Mouse (Mus musculus) heart, adult 9 months (tissue): Measurements from ENCODE around the gene Adk.

Experiments
- DNase-seq, 2 experiments: peaks; one replicate each; pipeline ENCODE4 v3.0.0; 2022; ENCODE audit warnings: low spot score in 2 of 2

The Adk gene

DNA sequence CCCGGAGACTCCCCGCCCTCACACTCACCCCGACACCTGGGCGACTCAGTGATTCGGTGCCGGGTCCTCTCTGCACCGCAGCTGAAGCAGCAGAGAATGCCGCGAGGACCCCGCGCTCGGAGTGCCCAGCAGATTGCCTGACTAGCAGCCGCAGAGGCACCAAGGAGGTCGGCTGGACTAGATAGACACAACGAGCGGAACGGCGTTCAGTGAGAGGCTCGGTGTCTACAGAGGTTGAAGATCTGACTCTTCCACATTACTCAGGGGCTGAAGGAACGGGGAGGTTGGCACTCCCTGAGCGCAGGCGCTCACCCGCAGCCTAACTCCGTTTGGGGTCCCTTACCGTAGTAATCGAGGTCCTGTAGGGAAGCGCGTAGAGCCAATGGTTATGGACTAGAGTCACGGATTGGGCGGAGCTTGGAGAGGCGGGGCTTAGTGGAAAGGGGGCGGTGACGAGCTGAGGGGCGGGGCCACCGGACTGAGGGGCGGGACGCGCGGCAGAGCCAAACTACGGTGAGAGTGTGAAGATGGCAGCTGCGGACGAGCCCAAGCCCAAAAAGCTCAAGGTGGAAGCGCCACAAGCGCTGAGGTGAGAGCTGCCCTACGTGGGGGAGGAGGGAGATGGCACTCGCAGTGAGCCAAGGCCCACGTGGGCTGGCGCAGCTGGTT, at the start of gene Adk, which contains the start of gene Ap3m1:
Adk (plus strand) TSS at position 463 of the 669 bp plus-strand sequence.
Ap3m1 (minus strand) TSS at position 397 of the 669 bp plus-strand sequence.
- peak; percentile 95 for DNase-seq

DNA sequence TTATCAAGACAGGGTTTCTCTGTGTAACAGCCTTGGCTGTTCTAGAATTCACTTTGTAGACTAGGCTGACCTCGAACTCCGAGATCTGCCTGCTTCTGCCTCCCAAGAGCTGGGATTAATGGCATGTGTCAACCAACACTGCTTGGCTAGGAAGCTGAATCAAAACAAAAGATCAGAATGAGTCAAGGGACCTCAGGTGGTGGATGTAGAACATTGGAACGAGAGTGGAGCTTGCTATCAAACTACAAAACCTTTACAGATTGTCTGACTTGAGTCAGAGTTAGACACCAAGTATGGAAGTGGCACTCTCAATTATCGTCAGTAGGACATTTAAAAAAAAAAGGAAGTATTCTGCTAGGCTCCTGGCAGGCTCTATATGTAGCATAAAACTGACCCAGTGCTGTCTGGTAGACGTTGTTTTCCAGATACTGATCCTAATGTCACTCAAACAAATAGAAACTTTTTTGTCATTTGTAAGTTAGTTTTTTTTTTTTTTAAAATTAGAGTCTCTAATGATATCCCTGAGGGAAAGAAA, 38.5 kb upstream of the Adk start:
- no peak for DNase-seq

DNA sequence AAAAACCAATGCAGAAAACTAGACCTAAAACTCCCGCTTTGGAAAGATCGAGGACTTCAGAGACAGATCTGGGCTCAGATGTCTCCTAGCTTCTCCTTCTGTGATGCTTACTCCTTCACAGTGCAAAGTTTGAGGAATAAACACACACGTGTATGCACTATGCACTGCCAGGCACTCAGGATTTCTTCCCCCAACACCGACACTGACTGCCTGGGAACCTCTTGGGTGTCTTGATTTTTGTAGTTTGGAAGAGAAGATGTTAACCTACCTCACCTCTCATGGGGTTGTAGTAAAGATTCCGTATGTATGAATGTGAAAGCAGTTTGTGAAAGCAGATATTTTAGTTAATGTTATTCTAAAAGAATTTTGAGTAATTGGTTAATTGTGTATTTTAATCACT, 34.5 kb upstream of the Adk start:
- no peak for DNase-seq

DNA sequence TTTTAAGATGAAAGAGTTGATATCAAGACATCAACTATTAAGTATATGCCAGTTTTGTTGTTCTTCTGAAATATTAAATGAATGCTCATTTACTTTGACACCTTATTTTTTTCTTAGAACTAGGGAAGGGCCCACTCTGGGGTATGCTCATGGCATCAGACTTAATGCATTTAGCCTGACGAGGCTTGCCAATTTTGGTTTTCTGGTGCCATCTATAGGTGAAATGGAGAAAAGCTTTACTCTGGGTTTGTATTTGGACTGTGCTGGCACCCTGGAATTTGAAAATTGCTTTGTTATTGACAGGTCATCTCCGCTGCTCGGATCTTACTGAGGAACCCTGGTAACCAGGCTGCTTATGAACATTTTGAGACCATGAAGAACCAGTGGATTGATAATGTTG, 33.4 kb upstream of the Adk start:
- no peak for DNase-seq

DNA sequence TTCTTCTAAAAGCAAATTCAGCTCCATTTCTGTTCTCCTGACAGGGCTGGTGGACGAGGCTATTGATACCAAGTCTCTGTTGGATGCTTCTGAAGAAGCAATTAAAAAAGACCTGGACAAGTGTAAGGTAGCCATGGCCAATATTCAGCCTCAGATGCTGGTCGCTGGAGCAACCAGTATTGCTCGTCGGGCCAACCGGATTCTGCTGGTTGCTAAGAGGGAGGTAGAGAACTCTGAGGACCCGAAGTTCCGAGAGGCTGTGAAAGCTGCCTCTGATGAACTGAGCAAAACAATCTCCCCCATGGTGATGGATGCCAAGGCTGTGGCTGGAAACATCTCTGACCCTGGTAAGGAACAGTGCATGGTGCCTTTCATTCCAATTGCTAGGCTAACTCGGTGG, 31.9 kb upstream of the Adk start:
- no peak for DNase-seq

DNA sequence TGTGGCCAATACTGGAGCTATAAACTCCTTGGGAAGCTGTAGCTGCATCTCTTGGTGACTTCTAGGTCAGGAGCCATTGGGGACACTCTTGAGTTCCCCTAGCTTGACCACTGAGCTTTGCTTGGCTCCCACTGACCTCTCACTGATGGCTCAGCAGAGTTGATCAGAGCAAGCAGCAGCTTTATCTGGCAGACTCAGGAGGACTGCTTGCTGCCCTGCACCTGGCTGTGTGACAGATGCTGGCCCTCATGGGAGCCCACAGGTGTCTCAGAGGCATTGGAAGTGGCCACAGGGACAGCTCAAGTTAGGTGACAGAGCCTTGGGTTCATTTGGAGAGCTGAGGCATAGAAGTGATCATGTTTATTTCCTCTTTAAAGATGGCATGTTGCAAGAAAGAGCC, 24.8 kb upstream of the Adk start:
- DNase-seq: no peak

DNA sequence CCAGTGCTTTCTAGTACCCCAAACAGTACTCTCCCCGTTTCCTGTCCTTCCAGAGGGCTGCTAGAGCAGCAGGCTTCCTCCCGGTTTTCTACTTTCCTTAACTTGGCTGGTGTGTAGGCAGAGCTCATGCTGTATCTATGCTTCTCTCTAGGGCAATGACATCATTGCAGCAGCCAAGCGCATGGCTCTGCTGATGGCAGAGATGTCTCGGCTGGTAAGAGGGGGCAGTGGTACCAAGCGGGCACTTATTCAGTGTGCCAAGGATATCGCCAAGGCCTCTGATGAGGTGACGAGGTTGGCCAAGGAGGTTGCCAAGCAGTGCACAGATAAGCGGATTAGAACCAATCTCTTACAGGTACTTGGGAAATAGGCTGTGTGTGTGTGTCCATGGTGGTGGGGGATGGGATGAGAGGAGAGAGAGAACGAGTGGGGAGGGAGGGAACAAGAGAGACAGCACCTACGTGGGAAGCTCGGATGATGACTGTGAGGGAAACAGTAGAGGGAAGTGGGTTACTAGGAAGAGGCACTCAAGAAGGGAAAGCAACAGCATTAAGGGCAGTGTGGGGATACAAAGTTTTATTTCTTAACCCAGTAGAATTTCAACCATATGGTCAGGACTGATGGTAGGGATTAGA, 23.2 kb upstream of the Adk start:
- DNase-seq: no peak

DNA sequence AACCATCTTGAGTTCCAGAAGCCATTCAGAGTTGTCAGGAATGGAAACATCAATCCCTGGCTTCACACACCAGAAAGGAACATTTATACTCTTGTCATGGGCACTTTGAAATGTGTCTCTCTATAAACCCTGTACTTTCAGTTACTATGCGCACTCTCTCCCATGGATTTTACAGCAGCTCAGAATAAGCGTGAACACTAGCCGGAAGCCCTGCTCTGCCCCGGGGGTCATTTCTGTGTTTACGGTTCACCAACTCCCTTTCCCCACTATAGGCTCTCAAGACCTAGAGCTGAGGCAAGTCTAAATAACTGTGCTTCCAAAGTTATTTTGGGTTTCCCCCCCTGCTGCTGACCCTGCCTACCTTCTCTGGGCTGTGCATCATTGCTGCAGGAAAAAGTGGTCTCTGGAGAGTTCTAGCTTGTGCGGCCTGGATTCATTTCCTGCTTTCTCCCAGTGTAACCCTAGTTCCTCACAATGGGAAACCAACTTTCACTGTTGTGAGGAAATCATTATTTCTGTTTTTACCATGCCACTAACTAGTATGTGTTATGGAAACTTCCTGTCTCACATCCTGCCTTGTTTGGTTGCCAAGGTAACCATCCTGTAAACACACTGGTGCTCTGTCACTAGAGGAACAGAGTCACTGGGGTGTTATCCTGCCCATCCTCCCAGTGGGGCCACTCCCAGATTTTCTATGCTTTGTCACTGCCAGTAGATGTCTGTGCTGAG, 20.4 kb upstream of the Adk start:
- peak; percentile 87 to 95 for DNase-seq

DNA sequence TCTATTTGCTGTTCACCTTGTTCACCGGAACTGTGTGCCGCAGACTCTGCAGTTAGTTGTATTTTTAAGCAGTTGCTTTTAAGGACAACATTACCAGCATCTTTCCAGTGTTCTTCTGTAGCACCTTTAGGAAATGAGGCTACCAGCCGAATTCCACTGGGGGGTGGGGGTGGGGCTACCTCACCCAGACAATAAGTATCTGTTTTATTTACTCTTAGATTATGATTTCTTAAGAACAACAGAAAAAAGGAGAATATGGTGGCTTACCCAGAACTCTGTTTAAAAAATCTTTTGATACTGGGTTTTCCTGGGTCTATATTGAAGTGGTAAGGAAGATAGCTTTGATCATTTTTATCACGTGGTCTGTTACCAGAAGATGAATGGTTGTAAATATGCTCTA, 18.1 kb upstream of the Adk start:
- DNase-seq: no peak

DNA sequence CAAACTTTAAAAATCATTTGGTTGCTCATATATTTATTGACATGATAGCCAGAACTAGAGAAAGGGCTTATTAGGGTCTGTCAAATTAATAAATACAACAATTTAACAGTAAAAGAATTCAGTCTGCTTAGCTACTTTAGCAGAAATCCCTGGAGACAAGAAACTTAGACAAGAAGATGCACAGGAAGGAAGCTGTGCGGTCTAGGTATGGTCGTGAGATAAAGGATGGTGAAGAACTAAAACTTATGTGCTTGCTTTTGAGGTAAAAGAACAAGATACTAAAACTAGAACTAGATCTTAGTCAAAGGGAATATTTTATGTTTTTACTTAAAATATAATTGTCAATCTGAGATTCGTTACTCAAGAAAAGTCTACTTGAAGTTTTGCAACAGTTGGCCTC, 17.6 kb upstream of the Adk start:
- DNase-seq: no peak

DNA sequence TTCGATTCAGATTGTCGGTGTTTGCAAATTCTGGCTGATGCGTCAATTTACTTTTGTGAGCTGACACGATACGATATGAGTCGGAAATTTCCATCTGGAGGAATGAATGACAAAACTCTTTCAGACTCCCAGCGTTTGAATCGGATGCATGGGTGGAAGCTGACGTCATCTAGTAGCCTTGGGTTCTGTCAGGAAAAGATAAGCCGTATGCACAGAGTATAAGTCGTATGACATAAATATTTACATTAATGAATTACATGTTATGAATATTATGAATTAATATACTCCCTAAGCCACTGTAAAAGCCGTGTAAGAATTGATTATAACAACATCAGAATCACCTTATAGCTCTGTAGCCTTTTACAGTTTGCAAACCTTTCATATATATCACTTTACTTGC, 13.3 kb upstream of the Adk start:
- DNase-seq: no peak

DNA sequence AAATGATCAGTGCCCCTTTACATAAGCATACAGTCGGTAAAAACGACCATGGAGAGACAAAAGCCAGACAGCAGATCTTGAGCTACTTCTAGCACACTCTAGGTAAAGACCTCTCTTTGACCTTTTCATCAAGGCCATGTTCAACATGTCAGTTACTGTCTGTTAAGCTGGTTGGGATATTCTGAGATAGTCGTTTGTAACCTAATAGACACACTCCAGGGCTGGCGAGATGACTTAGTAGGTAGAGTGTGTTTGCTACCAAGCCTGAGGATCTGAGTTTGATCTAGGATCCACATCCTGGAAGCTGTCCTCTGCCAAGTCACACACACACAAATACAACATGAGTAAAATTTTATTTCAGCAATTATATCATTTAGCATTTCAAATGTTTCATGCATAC, 12.8 kb upstream of the Adk start:
- DNase-seq: no peak

DNA sequence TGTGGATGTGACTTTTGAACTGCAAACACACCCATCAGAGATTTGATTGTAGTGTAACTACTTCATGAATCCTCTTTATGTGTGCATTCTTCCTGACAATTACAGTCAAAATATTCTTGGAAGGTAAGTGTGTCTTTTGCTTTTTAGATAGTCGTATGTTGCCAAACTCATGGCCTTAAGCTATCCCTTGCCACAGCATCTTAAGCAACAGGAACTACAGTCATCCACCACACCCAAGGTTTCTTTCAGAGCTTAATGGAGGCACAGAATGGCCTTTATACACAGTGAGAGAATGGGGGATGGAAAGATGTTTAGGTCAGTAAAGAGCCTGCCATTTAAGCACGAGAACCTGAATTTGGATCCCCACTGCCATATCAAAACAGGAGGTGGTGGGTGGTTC, 4.5 kb upstream of the Adk start:
- DNase-seq: no peak

DNA sequence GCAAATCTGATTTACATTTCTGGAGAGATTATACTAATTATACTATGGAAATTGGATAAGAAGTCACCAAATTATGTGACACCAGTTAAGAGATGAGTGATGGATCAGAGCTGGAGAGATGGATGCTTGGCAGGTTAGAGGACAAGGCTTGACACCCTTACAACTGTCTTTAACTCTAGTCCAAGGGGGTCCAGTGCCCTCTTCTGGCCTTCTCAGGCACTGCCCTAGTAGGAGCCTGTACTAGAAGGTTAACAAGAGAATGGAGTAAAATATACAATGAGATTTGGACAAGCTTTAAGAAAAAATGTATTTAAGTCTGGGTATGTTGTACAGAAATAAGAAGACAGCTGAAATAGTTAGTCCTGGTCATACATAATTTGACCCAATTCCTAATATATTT, 3.5 kb upstream of the Adk start:
- DNase-seq: peak in 1 of 2 experiments; percentile 30

DNA sequence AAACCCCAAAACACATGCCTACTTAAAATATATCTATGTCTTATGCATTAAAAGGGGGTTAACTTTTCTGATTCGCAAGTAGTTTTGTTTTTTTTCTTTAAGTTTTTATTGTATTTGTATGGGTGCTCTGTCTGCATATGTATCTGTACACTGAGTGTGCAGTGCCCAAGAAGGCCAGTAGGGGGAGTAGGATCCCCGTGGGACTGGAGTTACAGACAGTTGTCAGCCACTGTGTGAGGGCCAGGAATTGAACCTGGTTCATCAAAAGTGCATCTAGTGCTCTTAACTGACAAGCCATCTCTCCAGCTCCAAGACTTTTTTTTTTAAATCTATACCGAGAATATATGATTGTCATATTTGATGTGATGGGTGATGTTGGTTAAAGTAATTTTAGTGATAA, 1.6 kb upstream of the Adk start:
- no peak for DNase-seq

DNA sequence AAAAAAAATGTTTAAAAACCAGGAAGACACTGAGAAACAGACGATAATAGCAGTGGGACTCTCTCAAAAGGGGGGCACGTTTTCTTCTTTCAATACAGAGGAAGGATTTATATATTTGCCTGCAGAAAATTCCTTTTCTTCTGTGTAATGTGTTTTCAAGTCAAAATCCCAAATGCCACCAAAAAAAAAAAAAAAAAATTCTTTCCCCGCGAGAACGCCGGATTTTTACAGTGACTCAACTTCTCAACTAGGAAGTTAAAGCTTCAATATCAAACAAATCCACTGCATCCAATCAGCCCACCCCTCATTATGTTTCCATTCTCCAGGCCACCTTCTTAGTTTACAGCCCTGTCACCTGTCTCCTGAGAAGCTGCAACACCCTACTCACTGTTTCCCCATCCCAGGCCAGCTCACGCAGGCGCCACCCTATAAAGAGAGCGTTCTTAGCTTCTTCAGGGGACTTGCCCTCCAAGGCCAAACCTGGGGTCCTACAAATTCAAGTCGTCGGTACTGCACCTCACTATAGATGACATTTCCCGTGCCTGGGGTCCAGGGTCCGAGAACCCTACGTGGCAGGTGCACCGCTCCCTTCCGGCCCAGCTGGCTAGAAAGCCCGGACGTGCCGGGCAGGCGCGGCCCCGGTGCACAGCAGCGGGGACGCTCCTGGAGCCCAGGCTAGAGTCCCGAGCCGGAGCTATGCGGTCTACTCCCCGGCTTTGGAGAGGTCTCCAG, 828 bp upstream of the Adk start:
- DNase-seq: no peak

DNA sequence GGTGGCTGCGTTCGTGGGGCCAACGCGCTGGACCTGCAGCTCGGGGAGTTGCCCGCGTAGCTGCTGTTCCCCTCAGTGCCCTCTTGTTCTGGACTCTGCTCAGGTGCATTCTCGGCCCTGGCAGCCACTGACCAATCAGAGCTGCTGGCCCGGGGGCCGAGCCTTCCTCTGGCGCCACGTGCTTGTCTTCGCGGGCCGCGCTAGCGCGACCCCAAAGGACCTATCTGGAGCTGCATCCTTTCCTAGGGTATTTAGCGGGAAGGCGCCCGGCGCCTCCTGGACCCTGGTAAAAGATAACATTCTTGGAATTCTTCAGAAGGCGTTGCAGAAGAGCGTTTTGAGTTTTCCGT, 382 bp downstream of the Adk start:
- peak; percentile 86 for DNase-seq

DNA sequence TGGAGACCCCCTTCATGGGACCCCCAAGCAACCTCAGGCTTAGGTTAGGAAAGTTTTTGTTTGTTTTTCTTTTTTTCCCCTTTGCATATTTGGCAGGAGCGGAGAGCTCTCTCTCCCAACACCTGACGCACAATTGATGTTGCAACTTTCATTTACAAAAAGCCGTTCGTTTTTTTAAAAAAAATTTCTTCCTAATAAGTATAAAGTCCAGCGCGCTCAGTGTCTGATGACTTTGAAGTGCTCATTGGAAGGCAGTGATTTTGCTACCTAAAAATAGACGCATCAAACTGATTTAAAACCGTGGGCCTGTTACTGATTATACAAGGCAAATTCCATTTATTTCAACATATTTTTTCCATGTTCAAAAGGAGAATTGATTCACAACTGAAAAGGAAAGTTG, 777 bp downstream of the Adk start:
- DNase-seq: no peak

DNA sequence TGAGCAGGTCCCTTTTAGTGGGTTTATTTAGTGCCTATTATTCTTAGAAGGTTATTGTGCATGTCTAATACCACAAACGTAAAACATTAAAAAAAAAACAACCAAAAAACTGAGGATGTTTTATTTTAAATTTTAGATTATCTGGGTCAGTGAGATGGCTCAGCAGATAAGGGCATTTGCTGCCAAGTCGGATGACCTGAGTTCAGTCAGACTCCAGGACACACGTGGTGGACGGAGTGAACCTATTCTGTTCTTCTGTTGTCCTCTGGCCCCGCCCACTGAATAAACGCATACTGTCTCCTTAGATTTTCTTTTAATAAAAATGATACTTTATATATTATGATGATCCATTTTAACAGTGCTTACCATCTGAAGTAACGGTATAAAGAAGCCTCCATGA, 1.2 kb downstream of the Adk start:
- DNase-seq: peak in 1 of 2 experiments; percentile 28

DNA sequence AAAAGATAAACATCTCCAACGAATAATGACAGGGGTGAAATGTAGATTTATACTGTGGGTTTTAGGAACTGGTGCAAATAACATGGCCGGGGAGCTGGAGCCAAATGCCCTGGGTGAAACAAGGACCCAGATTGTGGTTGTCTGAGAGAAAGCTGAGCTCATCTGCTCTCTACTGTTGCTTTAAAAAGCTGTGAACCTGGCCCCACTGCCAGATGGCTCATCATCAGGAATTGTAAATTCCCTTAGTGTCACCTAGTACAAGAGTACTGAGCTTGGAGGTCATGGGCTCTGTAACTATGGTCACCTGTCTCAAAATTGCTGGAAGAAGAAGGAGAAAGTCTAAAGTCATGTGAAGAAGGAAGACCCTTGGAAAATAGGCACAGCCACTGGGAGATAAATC, 6.6 kb downstream of the Adk start:
- peak; percentile 30 to 63 for DNase-seq

DNA sequence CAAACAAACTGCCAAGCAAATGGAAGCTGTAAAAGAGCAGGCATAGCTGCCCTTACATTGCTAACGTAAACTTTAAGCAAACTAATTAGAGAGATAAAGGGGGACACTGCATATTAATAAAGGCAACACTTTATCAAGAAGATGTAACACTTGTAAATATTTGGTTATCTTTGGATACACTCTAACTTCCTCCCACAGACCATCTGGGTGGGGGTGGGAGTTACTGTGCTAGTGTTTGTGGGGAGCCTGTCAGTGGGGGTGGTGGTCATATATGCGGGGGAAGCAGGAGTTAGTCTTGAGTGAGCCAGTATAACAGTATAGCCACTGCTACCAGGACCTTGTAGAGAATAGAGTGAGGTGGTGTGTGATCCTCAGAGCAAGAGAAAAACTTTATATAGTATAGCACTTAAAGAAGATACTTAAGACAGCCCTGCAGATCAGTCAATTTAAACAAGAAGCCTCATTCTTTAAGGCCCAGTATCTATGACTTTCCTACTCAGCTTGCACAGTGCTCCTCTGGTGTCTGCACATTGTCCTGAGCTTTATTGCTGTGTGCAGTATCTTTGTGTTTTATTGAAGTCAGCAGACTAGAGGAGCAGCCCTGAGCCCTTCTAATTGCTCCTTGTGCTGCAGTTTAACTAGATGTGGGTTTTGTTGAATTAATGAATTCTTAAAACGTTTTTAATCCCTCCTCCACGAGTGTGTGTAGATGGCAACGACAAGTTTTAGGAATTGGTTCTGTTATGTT, 10.6 kb downstream of the Adk start:
- no peak for DNase-seq

DNA sequence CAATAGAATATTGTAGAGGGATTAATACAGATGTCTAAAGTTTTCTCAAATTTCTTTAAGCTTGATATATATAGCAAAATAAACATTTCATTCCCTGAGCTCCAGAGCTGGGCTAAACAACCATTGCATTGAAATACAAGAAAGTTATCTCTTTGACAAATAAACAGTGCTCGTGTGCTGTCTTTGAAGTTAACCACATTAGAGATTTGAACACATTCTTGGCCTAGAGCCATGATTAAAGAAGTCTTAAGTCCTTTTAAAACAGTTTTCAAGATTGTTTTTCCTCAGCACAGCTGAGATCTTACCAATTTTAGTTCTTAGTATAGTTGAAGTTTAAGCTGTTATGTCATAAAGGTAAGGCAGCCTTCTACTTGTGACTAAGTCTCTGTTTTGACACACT, 11.9 kb downstream of the Adk start:
- DNase-seq: no peak
